Mouse (Mus musculus) liver, adult 2 months (tissue): ENCODE measurements at regions not wholly inside any gene's neighbourhood (a gene's known extent, or its start where the extent isn't known, plus 50 kb on each side); places are given as distances from the start of the nearest gene placed in this dataset.

Source experiments
- CTCF ChIP-seq: fragments of 200-500 bp; IDR thresholded peaks from 2 replicates; pipeline ENCODE4 v1.5.1; 2011; ENCODE audit warnings: low read depth, low read length, control low read depth
- POLR2A ChIP-seq: fragments of 200-500 bp; IDR thresholded peaks from 2 replicates; pipeline ENCODE4 v1.6.1; 2011; ENCODE audit warnings: low read length, control low read depth; ENCODE audit not compliant: insufficient read depth; ENCODE audit errors: extremely low read depth

GRCm38 (mm10) chr1:28045695-28046094 is 734.4 kb downstream of the Gm597 start:
- TF ChIP-seq CTCF (no peak), POLR2A (no peak)
